Mouse (Mus musculus) lung, embryonic 14.5 days (tissue): ENCODE data around the gene C1qtnf3. TPM values are rescaled to one million over a fixed set of nuclear protein-coding genes. Genes with fewer than 3 reads are reported as not detected.

ENCODE experiments used
- ATAC-seq: fragments of 200-750 bp; cut with Nextera tagmentation; 2 replicates; pipeline ENCODE4 v1.8.0; 2017; ENCODE audit warnings: mild to moderate bottlenecking, moderate TSS enrichment, moderate library complexity; ENCODE audit not compliant: insufficient read depth
- DNase-seq: peaks from one replicate; pipeline ENCODE4 v3.0.0-alpha.2; 2015
- H3K27ac ChIP-seq: fragments of 300-500 bp; sonication (generic); 2 replicates; pipeline ENCODE4 v1.5.1; 2014; ENCODE audit warnings: low read depth, mild to moderate bottlenecking, moderate library complexity
- H3K27me3 ChIP-seq: fragments of 300-500 bp; sonication (generic); 2 replicates; pipeline ENCODE4 v1.6.1; 2014; ENCODE audit warnings: low read length, control low read depth; ENCODE audit not compliant: insufficient read depth
- H3K36me3 ChIP-seq: fragments of 300-500 bp; sonication (generic); 2 replicates; pipeline ENCODE4 v1.6.1; 2014; ENCODE audit warnings: control low read depth; ENCODE audit not compliant: insufficient read depth
- H3K4me1 ChIP-seq: fragments of 300-500 bp; sonication (generic); 2 replicates; pipeline ENCODE4 v1.6.1; 2014; ENCODE audit warnings: antibody characterized with exemption, control low read depth; ENCODE audit not compliant: insufficient read depth
- H3K4me2 ChIP-seq: fragments of 300-500 bp; sonication (generic); 2 replicates; pipeline ENCODE4 v1.6.1; 2014; ENCODE audit warnings: mild to moderate bottlenecking
- H3K4me3 ChIP-seq: fragments of 300-500 bp; sonication (generic); 2 replicates; pipeline ENCODE4 v1.5.1; 2014; ENCODE audit warnings: low read depth, low read length
- H3K9ac ChIP-seq: fragments of 300-500 bp; sonication (generic); 2 replicates; pipeline ENCODE4 v1.6.1; 2014
- H3K9me3 ChIP-seq: fragments of 300-500 bp; sonication (generic); 2 replicates; pipeline ENCODE4 v1.6.1; 2016; ENCODE audit warnings: low read depth, low read length, control low read depth
- CTCF ChIP-seq: IDR thresholded peaks from 2 replicates; pipeline ENCODE4 v1.5.1; 2016; ENCODE audit warnings: antibody characterized with exemption, low read depth
- WGBS: fragments of 180-500 bp; shearing (Covaris S2); extraction: QIAGEN DNeasy Blood & Tissue Kit; methylation state at CpG from one replicate; pipeline ENCODE4 v1.1.7; 2014; 5-methylcytosine and 5-hydroxymethylcytosine counted together
- polyA plus RNA-seq: library from polyadenylated mRNA; unstranded; fragments of >200 nt; fragmentation: Nextera tagmentation; extraction: Ambion mirVana; gene quantifications from 2 replicates; pipeline ENCODE4 v1.2.1, GENCODE M21; 2014

Gene C1qtnf3
- polyA plus RNA-seq, 1 experiment from 2014 or later = 0.14 TPM

DNA sequence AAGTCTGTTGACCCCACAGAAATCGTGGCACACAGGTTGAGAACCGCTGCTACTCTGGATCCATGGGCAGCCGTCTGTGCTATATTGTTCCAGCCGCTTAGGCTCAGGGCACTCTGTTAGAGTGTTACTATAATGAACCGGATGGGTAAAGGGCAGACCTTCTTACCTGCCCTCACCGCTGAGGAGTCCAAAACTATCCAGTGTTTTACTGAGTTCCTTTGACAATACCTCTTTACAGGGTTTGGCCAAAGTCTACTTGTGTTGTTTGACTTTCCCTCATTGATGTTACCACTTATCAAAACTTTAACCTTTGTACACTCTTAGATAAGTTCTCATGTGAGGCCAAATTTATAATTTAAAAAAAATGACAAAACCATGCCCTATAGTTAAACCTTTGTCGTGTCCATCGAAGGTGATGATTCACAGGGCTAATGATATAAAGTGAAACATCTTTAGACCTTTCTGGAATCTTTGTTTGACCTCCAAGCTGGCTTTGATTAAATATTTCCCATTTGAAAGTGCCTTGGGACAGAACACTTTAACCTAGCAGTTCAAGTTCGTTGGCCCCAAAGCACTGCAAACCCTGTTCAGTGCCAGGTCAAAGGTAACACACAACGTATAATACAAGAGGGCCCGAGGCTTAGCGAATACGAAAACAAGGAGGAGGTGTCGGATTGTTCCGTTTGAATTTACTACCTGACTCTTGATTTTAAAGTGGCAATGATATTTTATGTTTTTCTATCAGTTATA lies 7.3 kb downstream of the C1qtnf3 start:
- ATAC-seq = no peak
- H3K36me3 ChIP-seq = no peaks in the 10 kb centered on the region
- H3K4me2 ChIP-seq = no peak overlapping the region
- no peaks in the 10 kb centered on the region for H3K9me3 ChIP-seq
- no peaks in the 10 kb centered on the region for H3K27me3 ChIP-seq
- 80% methylated on average over 15 of the region's 15 CpGs for WGBS
- DNase-seq = no peak
- H3K27ac ChIP-seq = no peak overlapping the region
- no peak overlapping the region for H3K4me3 ChIP-seq
- H3K9ac ChIP-seq = no peak overlapping the region
- H3K4me1 ChIP-seq = no peaks in the 10 kb centered on the region
- TF ChIP-seq CTCF = no peak

DNA sequence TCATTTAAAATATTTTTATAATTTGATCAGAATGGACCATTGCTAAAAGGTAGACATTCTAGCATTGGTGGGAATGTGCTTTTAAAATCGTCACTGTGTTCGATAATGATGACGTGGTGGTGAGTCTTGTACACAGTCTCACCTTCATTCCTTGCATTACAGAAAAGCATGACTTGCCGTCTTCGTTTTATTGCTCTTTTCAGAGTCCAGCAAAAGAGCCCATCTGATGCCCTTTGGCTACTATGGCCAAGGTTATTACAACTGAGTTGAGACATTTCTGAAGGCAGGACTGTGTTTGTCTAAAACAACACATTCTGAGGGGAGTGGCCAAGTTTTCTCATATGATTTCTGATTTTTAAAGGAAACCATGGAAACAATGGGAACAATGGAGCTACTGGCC lies 8.1 kb downstream of the C1qtnf3 start:
- Histone ChIP-seq H3K27ac (no peak overlapping the region), H3K27me3 (no peaks in the 10 kb centered on the region), H3K4me3 (no peak overlapping the region), H3K9ac (no peak overlapping the region), H3K9me3 (no peaks in the 10 kb centered on the region), H3K4me1 (no peaks in the 10 kb centered on the region), H3K36me3 (no peaks in the 10 kb centered on the region), H3K4me2 (no peak overlapping the region)
- no peak for DNase-seq
- no peak for ATAC-seq
- TF ChIP-seq CTCF = no peak
- WGBS = 89% methylated on average over 5 of the region's 5 CpGs

DNA sequence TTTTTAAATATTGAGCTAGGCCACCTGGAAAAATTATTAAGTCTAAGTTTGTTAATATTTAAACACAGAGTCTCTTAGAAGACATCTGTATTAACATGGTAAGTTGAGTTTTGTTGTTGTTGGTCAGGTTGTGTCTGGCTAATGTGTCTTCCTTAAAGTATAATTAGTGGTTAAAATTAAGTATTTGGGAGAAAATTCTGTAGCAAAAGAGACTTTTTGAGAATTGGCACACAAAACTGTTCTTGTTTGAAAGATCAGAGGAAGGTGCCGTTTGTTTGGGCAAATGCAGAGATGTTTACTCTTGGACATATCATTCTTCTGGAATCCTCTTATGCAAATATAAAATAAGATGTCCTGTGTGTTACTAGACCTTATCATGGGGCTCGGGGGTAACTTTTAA lies 10.5 kb downstream of the C1qtnf3 start:
- H3K4me1 ChIP-seq = no peaks in the 10 kb centered on the region
- H3K4me3 ChIP-seq = no peak overlapping the region
- ATAC-seq (no peak), DNase-seq (no peak)
- WGBS = 70% methylated on average over 2 of the region's 2 CpGs
- no peaks in the 10 kb centered on the region for H3K36me3 ChIP-seq
- H3K9me3 ChIP-seq = no peaks in the 10 kb centered on the region
- TF ChIP-seq CTCF = no peak
- H3K9ac ChIP-seq = no peak overlapping the region
- no peaks in the 10 kb centered on the region for H3K27me3 ChIP-seq
- H3K4me2 ChIP-seq = no peak overlapping the region
- H3K27ac ChIP-seq = no peak overlapping the region

DNA sequence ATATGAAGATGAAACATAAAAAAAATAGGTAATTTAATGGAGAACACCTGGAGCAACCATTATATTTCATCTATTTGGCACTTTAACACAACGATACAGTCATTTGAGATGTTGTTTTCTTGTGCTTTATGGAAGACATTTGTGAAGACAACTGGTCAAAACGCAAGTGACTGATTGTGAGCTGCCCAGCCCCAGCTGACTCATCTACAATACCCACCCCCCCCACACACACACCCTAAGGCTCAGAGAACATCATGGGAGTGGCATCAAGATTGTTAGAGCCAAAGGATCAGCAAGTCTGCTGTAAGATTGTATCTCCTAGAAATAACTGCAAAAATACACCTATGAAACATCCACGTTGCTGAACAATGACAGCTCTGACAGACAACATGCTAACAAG lies 17.3 kb downstream of the C1qtnf3 start:
- WGBS = 77% methylated on average over 3 of the region's 3 CpGs
- no peak for ATAC-seq
- Histone ChIP-seq H3K4me1 (no peaks in the 10 kb centered on the region), H3K4me3 (no peak overlapping the region), H3K9ac (no peak overlapping the region), H3K9me3 (no peaks in the 10 kb centered on the region), H3K4me2 (no peak overlapping the region), H3K36me3 (no peaks in the 10 kb centered on the region), H3K27me3 (no peaks in the 10 kb centered on the region), H3K27ac (no peak overlapping the region)
- TF ChIP-seq CTCF = no peak
- no peak for DNase-seq

DNA sequence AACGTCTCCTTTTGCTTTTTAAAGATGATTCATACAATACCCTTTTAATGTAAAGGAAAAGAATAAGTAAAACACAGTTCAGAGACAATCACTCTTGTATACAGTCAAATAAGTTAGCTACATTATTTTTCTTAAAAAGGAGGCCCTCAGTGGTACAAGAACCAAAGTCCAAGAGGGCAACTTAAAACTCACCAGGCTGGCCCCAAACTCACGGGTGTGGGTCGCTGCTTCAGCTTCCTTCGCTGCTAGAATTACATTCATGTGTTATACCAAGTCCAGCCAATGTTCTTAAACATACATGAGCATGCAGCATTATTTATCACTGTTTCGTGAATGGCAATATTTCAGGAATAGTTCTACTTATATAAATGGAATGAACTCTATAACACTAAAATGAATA lies 18.6 kb downstream of the C1qtnf3 start:
- Histone ChIP-seq H3K27me3 (no peaks in the 10 kb centered on the region), H3K36me3 (no peaks in the 10 kb centered on the region), H3K4me2 (no peak overlapping the region), H3K4me1 (no peaks in the 10 kb centered on the region), H3K9me3 (no peaks in the 10 kb centered on the region), H3K9ac (no peak overlapping the region), H3K4me3 (no peak overlapping the region), H3K27ac (no peak overlapping the region)
- TF ChIP-seq CTCF = no peak
- no peak for DNase-seq
- no peak for ATAC-seq
- WGBS = 81% methylated on average over 5 of the region's 5 CpGs

DNA sequence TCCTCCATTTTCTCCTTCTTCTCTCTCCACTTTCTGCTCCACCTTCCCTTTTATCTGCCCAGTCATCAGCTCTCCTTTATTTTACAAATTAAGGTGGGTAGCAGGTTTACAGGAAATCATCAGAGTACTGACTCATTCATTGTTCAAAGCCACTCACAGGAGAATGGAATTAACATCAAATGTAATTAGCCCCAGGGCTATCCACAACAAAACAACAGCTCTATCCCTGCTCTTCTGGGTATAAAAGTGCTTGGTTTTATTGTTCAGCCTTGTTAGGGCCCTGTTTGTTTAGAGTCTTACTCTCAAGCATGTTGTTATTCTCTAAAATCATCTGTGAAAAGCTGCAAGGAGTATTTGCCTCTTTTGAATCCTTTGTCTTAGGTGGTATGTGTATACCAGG lies 25.0 kb downstream of the C1qtnf3 start:
- no peak for DNase-seq
- Histone ChIP-seq H3K4me2 (no peak overlapping the region), H3K27ac (no peak overlapping the region), H3K9ac (no peak overlapping the region), H3K27me3 (no peaks in the 10 kb centered on the region), H3K9me3 (no peaks in the 10 kb centered on the region), H3K36me3 (no peaks in the 10 kb centered on the region), H3K4me1 (no peaks in the 10 kb centered on the region), H3K4me3 (no peak overlapping the region)
- no peak for TF ChIP-seq CTCF
- no peak for ATAC-seq

DNA sequence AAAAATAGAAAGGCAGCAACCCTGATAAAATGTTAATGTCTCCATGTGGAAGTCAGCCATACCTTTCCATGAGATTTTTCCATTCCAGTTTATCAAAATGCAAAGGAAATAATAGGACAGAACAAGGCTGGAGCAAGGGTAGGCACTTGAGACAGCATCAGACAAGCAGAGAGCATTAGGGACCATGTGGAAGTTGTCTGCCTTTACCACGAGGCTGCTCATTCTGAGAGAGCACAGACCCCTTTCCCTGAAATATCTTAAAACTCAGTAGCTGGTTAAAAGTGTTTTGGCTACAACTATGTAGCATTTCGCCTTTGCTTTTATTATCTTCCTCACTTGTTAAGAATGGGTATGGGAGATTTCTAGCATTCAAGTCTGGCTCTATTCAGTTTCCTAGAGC lies 28.6 kb downstream of the C1qtnf3 start:
- 51% methylated on average over 2 of the region's 2 CpGs for WGBS
- DNase-seq (no peak), ATAC-seq (no peak)
- H3K4me3 ChIP-seq = peak overlapping the region; percentile 69
- no peak overlapping the region for H3K27ac ChIP-seq
- H3K4me1 ChIP-seq = no peaks in the 10 kb centered on the region
- peak overlapping the region; percentile 81 for H3K4me2 ChIP-seq
- H3K27me3 ChIP-seq = no peaks in the 10 kb centered on the region
- H3K9me3 ChIP-seq = no peaks in the 10 kb centered on the region
- no peaks in the 10 kb centered on the region for H3K36me3 ChIP-seq
- no peak for TF ChIP-seq CTCF
- no peak overlapping the region for H3K9ac ChIP-seq
